Mouse (Mus musculus) stomach, embryonic 15.5 days (tissue): ENCODE measurements around the gene Cd200. TPM values are rescaled to one million over a fixed set of nuclear protein-coding genes. Genes with fewer than 3 reads are reported as not detected.

Experiments used
- ATAC-seq: fragments of 200-750 bp; cut with Nextera tagmentation; 2 replicates; pipeline ENCODE4 v1.8.0; 2017; ENCODE audit warnings: low read depth, moderate number of reproducible peaks, moderate TSS enrichment; ENCODE audit not compliant: insufficient read depth, low FRiP score
- H3K27ac ChIP-seq: fragments of 300-500 bp; sonication (generic); 2 replicates; pipeline ENCODE4 v1.5.1; 2015; ENCODE audit warnings: mild to moderate bottlenecking, inconsistent platforms
- H3K27me3 ChIP-seq: fragments of 300-500 bp; sonication (generic); replicated peaks from 2 replicates; pipeline ENCODE4 v1.6.1; 2015; ENCODE audit warnings: inconsistent platforms
- H3K36me3 ChIP-seq: fragments of 300-500 bp; sonication (generic); 2 replicates; pipeline ENCODE4 v1.6.1; 2015; ENCODE audit warnings: inconsistent platforms
- H3K4me1 ChIP-seq: fragments of 300-500 bp; sonication (generic); 2 replicates; pipeline ENCODE4 v1.6.1; 2015; ENCODE audit warnings: inconsistent platforms
- H3K4me2 ChIP-seq: fragments of 300-500 bp; sonication (generic); 2 replicates; pipeline ENCODE4 v1.6.1; 2015; ENCODE audit warnings: mild to moderate bottlenecking, inconsistent platforms
- H3K4me3 ChIP-seq: fragments of 300-500 bp; sonication (generic); replicated peaks from 2 replicates; pipeline ENCODE4 v1.5.1; 2015; ENCODE audit warnings: inconsistent platforms
- H3K9ac ChIP-seq: fragments of 300-500 bp; sonication (generic); 2 replicates; pipeline ENCODE4 v1.6.1; 2015; ENCODE audit warnings: inconsistent platforms
- H3K9me3 ChIP-seq: fragments of 300-500 bp; sonication (generic); 2 replicates; pipeline ENCODE4 v1.6.1; 2016; ENCODE audit warnings: inconsistent platforms
- WGBS: fragments of 180-500 bp; shearing (Covaris S2); methylation state at CpG from one replicate; pipeline ENCODE4 v1.1.7; 2015; 5-methylcytosine and 5-hydroxymethylcytosine counted together
- polyA plus RNA-seq: library from polyadenylated mRNA; unstranded; fragments of >200 nt; fragmentation: Nextera tagmentation; extraction: Ambion mirVana; gene quantifications from 2 replicates; pipeline ENCODE4 v1.2.1, GENCODE M21; 2015

Cd200 gene
- polyA plus RNA-seq, 1 experiment from 2014 or later, result 38.1 TPM

GRCm38 (mm10) chr16:45399411-45399810 is 9.4 kb downstream of the Cd200 start:
- ATAC-seq, result no peak
- no peaks in the 10 kb centered on the region for H3K9me3 ChIP-seq
- 81% methylated on average over 3 of the region's 3 CpGs for WGBS

GRCm38 (mm10) chr16:45397440-45397839 is 11.4 kb downstream of the Cd200 start:
- ATAC-seq, result no peak
- no peak overlapping the region for H3K27ac ChIP-seq
- WGBS, result 63% methylated on average over 2 of the region's 2 CpGs
- no peaks in the 10 kb centered on the region for H3K9me3 ChIP-seq
- no peak overlapping the region for H3K4me3 ChIP-seq
- no peak overlapping the region for H3K9ac ChIP-seq
- 0 out of 2 replicates have a peak, but pooled peaks cover 3% of the 10 kb centered on the region for H3K36me3 ChIP-seq
- H3K4me2 ChIP-seq, result no peak overlapping the region
- no peaks in the 10 kb centered on the region for H3K4me1 ChIP-seq
- H3K27me3 ChIP-seq, result no peaks in the 10 kb centered on the region

More at GRCm38 (mm10) chr16:45399411-45399810, 9.4 kb downstream of the Cd200 start:
- H3K27me3 ChIP-seq, result no peaks in the 10 kb centered on the region
- no peak overlapping the region for H3K9ac ChIP-seq
- no peak overlapping the region for H3K4me2 ChIP-seq
- H3K4me3 ChIP-seq, result no peak overlapping the region
- no peaks in the 10 kb centered on the region for H3K4me1 ChIP-seq
- no peak overlapping the region for H3K27ac ChIP-seq
- H3K36me3 ChIP-seq, result 0 out of 2 replicates have a peak, but pooled peaks cover 3% of the 10 kb centered on the region

GRCm38 (mm10) chr16:45392246-45392645 is 16.6 kb downstream of the Cd200 start:
- no peak overlapping the region for H3K27ac ChIP-seq
- 85% methylated on average over 6 of the region's 6 CpGs for WGBS

GRCm38 (mm10) chr16:45391680-45392079 is 17.2 kb downstream of the Cd200 start:
- H3K9ac ChIP-seq, result no peak overlapping the region
- no peak overlapping the region for H3K27ac ChIP-seq
- ATAC-seq, result no peak
- H3K4me2 ChIP-seq, result no peak overlapping the region
- no peak overlapping the region for H3K4me3 ChIP-seq
- WGBS, result 87% methylated on average over 3 of the region's 3 CpGs
- 0 out of 2 replicates have a peak, but pooled peaks cover 3% of the 10 kb centered on the region for H3K36me3 ChIP-seq
- no peaks in the 10 kb centered on the region for H3K9me3 ChIP-seq
- no peaks in the 10 kb centered on the region for H3K27me3 ChIP-seq
- no peaks in the 10 kb centered on the region for H3K4me1 ChIP-seq

More at GRCm38 (mm10) chr16:45392246-45392645, 16.6 kb downstream of the Cd200 start:
- Histone ChIP-seq H3K4me3 (no peak overlapping the region), H3K27me3 (no peaks in the 10 kb centered on the region), H3K4me1 (no peaks in the 10 kb centered on the region), H3K36me3 (0 out of 2 replicates have a peak, but pooled peaks cover 3% of the 10 kb centered on the region), H3K9ac (no peak overlapping the region), H3K4me2 (no peak overlapping the region), H3K9me3 (no peaks in the 10 kb centered on the region)
- no peak for ATAC-seq

GRCm38 (mm10) chr16:45390286-45390956 is 18.4 kb downstream of the Cd200 start:
- no peaks in the 10 kb centered on the region for H3K27me3 ChIP-seq
- 67% methylated on average over 5 of the region's 5 CpGs for WGBS
- no peak overlapping the region for H3K27ac ChIP-seq
- H3K4me3 ChIP-seq, result no peak overlapping the region
- no peaks in the 10 kb centered on the region for H3K4me1 ChIP-seq
- H3K9me3 ChIP-seq, result no peaks in the 10 kb centered on the region
- H3K36me3 ChIP-seq, result no peaks in the 10 kb centered on the region
- H3K4me2 ChIP-seq, result no peak overlapping the region
- no peak overlapping the region for H3K9ac ChIP-seq
- ATAC-seq, result no peak

GRCm38 (mm10) chr16:45389833-45390232 is 19.0 kb downstream of the Cd200 start:
- no peak overlapping the region for H3K4me2 ChIP-seq
- H3K4me3 ChIP-seq, result no peak overlapping the region
- H3K4me1 ChIP-seq, result no peaks in the 10 kb centered on the region
- H3K27ac ChIP-seq, result no peak overlapping the region
- H3K9ac ChIP-seq, result no peak overlapping the region
- H3K36me3 ChIP-seq, result no peaks in the 10 kb centered on the region
- H3K27me3 ChIP-seq, result no peaks in the 10 kb centered on the region
- ATAC-seq, result no peak
- WGBS, result 72% methylated on average over 2 of the region's 2 CpGs
- H3K9me3 ChIP-seq, result no peaks in the 10 kb centered on the region

GRCm38 (mm10) chr16:45389041-45389440 is 19.8 kb downstream of the Cd200 start:
- H3K9ac ChIP-seq, result no peak overlapping the region
- 87% methylated on average over 2 of the region's 2 CpGs for WGBS
- no peaks in the 10 kb centered on the region for H3K36me3 ChIP-seq
- H3K27me3 ChIP-seq, result no peaks in the 10 kb centered on the region
- H3K9me3 ChIP-seq, result no peaks in the 10 kb centered on the region
- H3K4me2 ChIP-seq, result no peak overlapping the region
- no peak overlapping the region for H3K4me3 ChIP-seq
- H3K4me1 ChIP-seq, result no peaks in the 10 kb centered on the region
- H3K27ac ChIP-seq, result no peak overlapping the region
- no peak for ATAC-seq

GRCm38 (mm10) chr16:45381811-45382210 is 27.0 kb downstream of the Cd200 start:
- ATAC-seq, result no peak
- WGBS, result 75% methylated on average over 3 of the region's 3 CpGs
- Histone ChIP-seq H3K27ac (no peak overlapping the region), H3K9ac (no peak overlapping the region), H3K4me2 (no peak overlapping the region), H3K4me3 (no peak overlapping the region), H3K36me3 (0 out of 2 replicates have a peak, but pooled peaks cover 3% of the 10 kb centered on the region), H3K27me3 (no peaks in the 10 kb centered on the region), H3K9me3 (no peaks in the 10 kb centered on the region), H3K4me1 (no peaks in the 10 kb centered on the region)

GRCm38 (mm10) chr16:45378959-45379358 is 29.9 kb downstream of the Cd200 start:
- 0 out of 2 replicates have a peak, but pooled peaks cover 3% of the 10 kb centered on the region for H3K36me3 ChIP-seq
- H3K9me3 ChIP-seq, result no peaks in the 10 kb centered on the region
- no peak overlapping the region for H3K4me2 ChIP-seq
- no peaks in the 10 kb centered on the region for H3K27me3 ChIP-seq
- no peak overlapping the region for H3K9ac ChIP-seq
- 72% methylated on average over 3 of the region's 3 CpGs for WGBS
- no peaks in the 10 kb centered on the region for H3K4me1 ChIP-seq
- no peak overlapping the region for H3K4me3 ChIP-seq
- H3K27ac ChIP-seq, result no peak overlapping the region
- no peak for ATAC-seq

- Histone ChIP-seq H3K4me3 (no peak overlapping the region), H3K4me2 (no peak overlapping the region), H3K4me1 (no peaks in the 10 kb centered on the region), H3K27me3 (no peaks in the 10 kb centered on the region), H3K9ac (no peak overlapping the region), H3K27ac (no peak overlapping the region), H3K9me3 (no peaks in the 10 kb centered on the region), H3K36me3 (0 out of 2 replicates have a peak, but pooled peaks cover 3% of the 10 kb centered on the region)
- 86% methylated on average over 5 of the region's 5 CpGs for WGBS
- no peak for ATAC-seq
Observed at GRCm38 (mm10) chr16:45378147-45378943, 30.5 kb downstream of the Cd200 start.

GRCm38 (mm10) chr16:45377332-45377731 is 31.5 kb downstream of the Cd200 start:
- Histone ChIP-seq H3K4me1 (no peaks in the 10 kb centered on the region), H3K4me3 (no peak overlapping the region), H3K9me3 (no peaks in the 10 kb centered on the region), H3K9ac (no peak overlapping the region), H3K27me3 (no peaks in the 10 kb centered on the region), H3K27ac (no peak overlapping the region), H3K36me3 (no peaks in the 10 kb centered on the region), H3K4me2 (no peak overlapping the region)
- 87% methylated on average over 4 of the region's 4 CpGs for WGBS
- no peak for ATAC-seq

- Histone ChIP-seq H3K9me3 (no peaks in the 10 kb centered on the region), H3K4me3 (no peak overlapping the region), H3K27me3 (no peaks in the 10 kb centered on the region), H3K4me1 (no peaks in the 10 kb centered on the region), H3K4me2 (no peak overlapping the region), H3K9ac (no peak overlapping the region), H3K27ac (no peak overlapping the region), H3K36me3 (no peaks in the 10 kb centered on the region)
- 49% methylated on average over 2 of the region's 2 CpGs for WGBS
- no peak for ATAC-seq
Observed at GRCm38 (mm10) chr16:45376812-45377211, 32.0 kb downstream of the Cd200 start.
